Mouse (Mus musculus) neural tube, embryonic 11.5 days (tissue): ENCODE results near the gene Ddx23. TPM values are rescaled to one million over a fixed set of nuclear protein-coding genes. Genes with fewer than 3 reads are reported as not detected.

ENCODE experiments used
- ATAC-seq: fragments of 200-750 bp; cut with Nextera tagmentation; 2 replicates; pipeline ENCODE4 v1.8.0; 2017; ENCODE audit warnings: moderate number of reproducible peaks, mild to moderate bottlenecking, moderate TSS enrichment, moderate library complexity; ENCODE audit not compliant: insufficient read depth, low FRiP score, low TSS enrichment
- DNase-seq: peaks from one replicate; pipeline ENCODE4 v3.0.0-alpha.2; 2015; ENCODE audit warnings: low spot score
- H3K27ac ChIP-seq: fragments of 300-500 bp; sonication (generic); 2 replicates; pipeline ENCODE4 v1.5.1; 2014; ENCODE audit warnings: low read depth, mild to moderate bottlenecking, low read length
- H3K27me3 ChIP-seq: fragments of 300-500 bp; sonication (generic); 2 replicates; pipeline ENCODE4 v1.6.1; 2014; ENCODE audit warnings: mild to moderate bottlenecking, low read length, mixed read lengths; ENCODE audit not compliant: control insufficient read depth, insufficient read depth
- H3K36me3 ChIP-seq: fragments of 300-500 bp; sonication (generic); 2 replicates; pipeline ENCODE4 v1.6.1; 2014; ENCODE audit warnings: mild to moderate bottlenecking, low read length, moderate library complexity, mixed read lengths; ENCODE audit not compliant: control insufficient read depth, insufficient read depth
- H3K4me1 ChIP-seq: fragments of 300-500 bp; sonication (generic); 2 replicates; pipeline ENCODE4 v1.6.1; 2014; ENCODE audit warnings: low read length, mixed read lengths; ENCODE audit not compliant: control insufficient read depth, insufficient read depth
- H3K4me2 ChIP-seq: fragments of 300-500 bp; sonication (generic); 2 replicates; pipeline ENCODE4 v1.6.1; 2014; ENCODE audit warnings: low read depth, mild to moderate bottlenecking, moderate library complexity
- H3K4me3 ChIP-seq: fragments of 300-500 bp; sonication (generic); 2 replicates; pipeline ENCODE4 v1.5.1; 2014; ENCODE audit warnings: low read depth, low read length
- H3K9ac ChIP-seq: fragments of 300-500 bp; sonication (generic); 2 replicates; pipeline ENCODE4 v1.6.1; 2014; ENCODE audit warnings: mild to moderate bottlenecking, low read length
- H3K9me3 ChIP-seq: fragments of 300-500 bp; sonication (generic); 2 replicates; pipeline ENCODE4 v1.6.1; 2016; ENCODE audit warnings: low read length; ENCODE audit not compliant: control insufficient read depth
- WGBS: fragments of 180-500 bp; shearing (Covaris S2); extraction: QIAGEN DNeasy Blood & Tissue Kit; methylation state at CpG from one replicate; pipeline ENCODE4 v1.1.7; 2014; 5-methylcytosine and 5-hydroxymethylcytosine counted together
- polyA plus RNA-seq: library from polyadenylated mRNA; unstranded; fragments of >200 nt; fragmentation: Nextera tagmentation; extraction: Ambion mirVana; gene quantifications from 2 replicates; pipeline ENCODE4 v1.2.1, GENCODE M21; 2014

Ddx23 gene
- polyA plus RNA-seq, 1 experiment from 2014 or later: 19.5 TPM

DNA sequence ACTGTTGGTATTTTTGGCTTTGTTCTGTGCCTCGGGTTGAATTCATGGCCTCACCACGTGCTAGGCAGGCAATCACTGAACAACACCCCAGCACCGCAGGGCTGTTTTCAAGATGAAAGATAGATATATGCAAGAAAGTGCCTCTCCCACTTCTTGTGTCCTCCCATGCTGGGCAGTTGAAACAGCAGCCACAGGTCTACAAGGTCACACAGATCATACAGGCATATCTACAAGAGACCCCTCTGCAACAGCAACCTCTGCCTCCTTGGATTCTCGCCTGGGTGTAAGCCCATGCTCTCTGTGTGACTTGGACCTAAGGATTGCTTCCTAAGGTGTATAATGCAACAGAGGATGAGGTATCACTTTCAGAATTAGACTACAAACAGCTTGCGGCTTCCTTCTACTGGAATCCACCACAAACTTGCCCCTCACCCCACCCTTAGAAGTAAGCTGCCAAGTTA, 39.3 kb downstream of the Ddx23 start:
- no peak overlapping the region for H3K27ac ChIP-seq
- no peak overlapping the region for H3K9ac ChIP-seq
- ATAC-seq (no peak), DNase-seq (no peak)
- no peaks in the 10 kb centered on the region for H3K36me3 ChIP-seq
- no peak overlapping the region for H3K4me3 ChIP-seq
- H3K27me3 ChIP-seq: 0 out of 2 replicates have a peak, but pooled peaks cover 4% of the 10 kb centered on the region
- no peak overlapping the region for H3K4me2 ChIP-seq
- no peaks in the 10 kb centered on the region for H3K9me3 ChIP-seq
- WGBS: 61% methylated on average over 5 of the region's 5 CpGs
- H3K4me1 ChIP-seq: 0 out of 2 replicates have a peak, but pooled peaks cover 3% of the 10 kb centered on the region

DNA sequence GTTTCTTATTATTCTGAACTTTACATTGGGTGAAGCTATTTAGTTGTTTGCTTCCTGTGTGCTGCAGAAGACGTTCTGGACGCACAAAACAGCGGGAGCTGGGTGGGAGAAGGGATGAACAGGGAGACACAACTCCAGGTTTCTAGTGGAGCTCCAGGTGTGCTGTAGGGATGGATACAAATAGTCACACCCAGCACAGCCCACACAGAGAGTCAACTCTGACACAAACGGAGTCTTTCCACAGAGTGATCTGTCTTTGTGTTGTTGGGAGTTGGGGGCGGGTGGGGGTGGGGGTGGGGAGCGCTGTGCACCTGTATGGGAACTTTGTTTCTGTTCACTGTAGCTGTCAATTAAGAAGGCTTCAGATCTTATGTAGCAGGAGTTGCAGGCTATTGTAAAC, 40.0 kb downstream of the Ddx23 start:
- Histone ChIP-seq H3K36me3 (no peaks in the 10 kb centered on the region), H3K4me2 (no peak overlapping the region), H3K27me3 (0 out of 2 replicates have a peak, but pooled peaks cover 4% of the 10 kb centered on the region), H3K4me1 (no peaks in the 10 kb centered on the region), H3K4me3 (no peak overlapping the region), H3K27ac (no peak overlapping the region), H3K9ac (no peak overlapping the region), H3K9me3 (no peaks in the 10 kb centered on the region)
- WGBS: 24% methylated on average over 6 of the region's 6 CpGs
- DNase-seq (no peak), ATAC-seq (no peak)

DNA sequence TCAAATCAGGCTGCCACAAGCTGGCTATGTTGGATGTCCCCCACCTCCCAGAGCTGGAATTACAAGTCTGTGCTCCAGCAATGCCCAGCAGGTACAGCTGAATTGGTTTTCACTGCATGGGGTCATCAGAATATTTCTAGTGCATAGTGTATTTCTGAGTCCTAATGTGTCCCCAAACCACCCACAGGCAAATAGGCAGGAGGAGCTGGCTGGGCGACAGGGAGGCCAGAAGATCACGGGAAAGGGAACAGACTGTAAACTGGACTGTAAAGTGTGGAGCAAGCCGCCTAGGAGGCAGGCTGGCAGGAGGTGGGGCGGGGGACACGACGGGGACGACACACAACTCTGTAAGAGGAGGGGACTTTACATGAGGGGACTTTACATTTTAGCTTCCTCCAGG, 40.5 kb downstream of the Ddx23 start:
- no peak overlapping the region for H3K9ac ChIP-seq
- H3K4me3 ChIP-seq: no peak overlapping the region
- H3K9me3 ChIP-seq: no peaks in the 10 kb centered on the region
- no peaks in the 10 kb centered on the region for H3K4me1 ChIP-seq
- WGBS: 3% methylated on average over 7 of the region's 7 CpGs
- H3K27me3 ChIP-seq: 0 out of 2 replicates have a peak, but pooled peaks cover 4% of the 10 kb centered on the region
- DNase-seq (no peak), ATAC-seq (no peak)
- H3K4me2 ChIP-seq: no peak overlapping the region
- no peak overlapping the region for H3K27ac ChIP-seq
- H3K36me3 ChIP-seq: no peaks in the 10 kb centered on the region

DNA sequence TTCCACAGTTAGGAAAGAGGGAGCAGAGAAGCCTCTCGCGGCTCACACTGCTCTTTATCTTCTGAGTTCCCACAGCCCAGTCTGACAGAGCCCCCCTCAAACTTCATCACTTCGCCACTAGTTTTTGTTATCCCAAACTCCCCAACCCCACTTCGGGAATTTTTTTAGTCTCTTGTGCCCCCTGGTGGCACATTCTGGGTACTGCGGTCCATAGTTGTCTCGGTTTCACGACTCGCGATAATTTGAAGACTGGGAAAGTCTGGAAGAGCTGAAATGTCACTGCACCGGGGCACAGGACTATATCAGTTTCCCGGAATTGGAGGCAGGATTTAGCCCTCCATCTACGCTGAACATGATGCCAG, 45.5 kb downstream of the Ddx23 start:
- Histone ChIP-seq H3K36me3 (no peaks in the 10 kb centered on the region), H3K9ac (no peak overlapping the region), H3K27me3 (0 out of 2 replicates have a peak, but pooled peaks cover under 1% of the 10 kb centered on the region), H3K4me3 (0 out of 2 replicates have a peak overlapping the region, but pooled peaks have one; percentile 2), H3K4me1 (no peaks in the 10 kb centered on the region), H3K9me3 (no peaks in the 10 kb centered on the region), H3K27ac (no peak overlapping the region), H3K4me2 (peak overlapping the region; percentile 26)
- DNase-seq (peak; percentile 91), ATAC-seq (no peak)
- under 1% methylated on average over 12 of the region's 12 CpGs for WGBS

DNA sequence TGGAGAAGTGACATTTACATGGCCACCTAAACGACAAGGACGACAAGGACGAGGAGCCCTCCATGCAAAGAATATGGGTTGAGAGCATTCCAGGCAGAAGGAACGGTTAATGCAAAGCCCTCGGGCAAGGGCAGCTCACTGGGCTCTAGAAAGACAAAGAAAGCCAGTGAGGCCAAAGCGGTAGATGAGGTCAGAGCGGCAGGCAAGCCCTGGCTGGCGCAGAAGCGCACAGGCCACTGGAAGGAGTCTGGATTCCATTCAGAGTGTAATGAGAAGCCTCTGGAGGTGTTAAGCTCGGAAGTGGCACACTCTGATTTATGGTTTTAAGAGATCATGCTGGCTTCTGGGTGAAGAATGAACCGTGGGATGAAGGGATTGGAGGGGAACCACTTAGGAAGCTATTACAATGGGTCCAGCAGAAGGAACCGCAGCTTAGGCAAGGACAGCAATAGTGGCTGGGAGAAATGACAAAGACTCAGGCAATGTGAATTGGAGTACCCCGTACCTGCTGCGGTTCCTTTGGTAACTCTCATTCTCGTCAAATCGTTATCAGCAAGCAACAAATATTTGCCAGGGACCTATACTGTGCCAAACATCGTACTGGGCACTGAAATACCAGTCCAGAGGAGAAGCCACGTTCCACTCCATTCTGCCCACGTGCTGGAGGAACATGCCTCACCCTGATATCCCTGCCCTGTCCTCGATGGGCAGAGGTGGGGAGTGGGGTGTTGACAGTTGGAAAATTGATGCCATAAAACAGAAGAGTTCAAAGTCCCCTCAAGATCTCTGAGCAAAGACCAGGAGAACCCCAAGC, 46.1 kb downstream of the Ddx23 start:
- no peaks in the 10 kb centered on the region for H3K4me1 ChIP-seq
- H3K36me3 ChIP-seq: no peaks in the 10 kb centered on the region
- H3K27me3 ChIP-seq: no peaks in the 10 kb centered on the region
- no peak overlapping the region for H3K27ac ChIP-seq
- no peak overlapping the region for H3K9ac ChIP-seq
- ATAC-seq (no peak), DNase-seq (no peak)
- 0 out of 2 replicates have a peak overlapping the region, but pooled peaks have one; percentile 2 for H3K4me3 ChIP-seq
- H3K4me2 ChIP-seq: peak overlapping the region; percentile 26
- H3K9me3 ChIP-seq: no peaks in the 10 kb centered on the region
- 31% methylated on average over 20 of the region's 20 CpGs for WGBS

DNA sequence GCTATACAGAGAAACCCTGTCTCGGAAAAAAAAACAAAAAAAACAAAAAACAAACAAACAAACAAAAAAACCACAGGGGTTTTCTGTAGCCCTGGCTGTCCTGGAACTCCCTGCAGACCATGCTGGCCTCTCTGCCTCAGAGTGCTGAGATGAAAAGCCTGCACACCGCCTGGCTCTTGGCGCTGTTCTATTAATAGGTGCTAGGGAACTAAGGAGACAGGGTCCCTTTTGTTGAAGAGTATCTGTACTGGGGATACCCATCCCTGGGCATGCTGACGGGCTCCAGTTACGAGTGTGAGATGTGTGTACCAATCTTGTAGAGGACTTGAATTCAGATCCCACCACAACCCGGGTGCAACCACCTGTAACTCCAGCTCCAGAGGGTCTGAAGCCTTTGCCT, 46.9 kb downstream of the Ddx23 start:
- DNase-seq (no peak), ATAC-seq (no peak)
- no peak overlapping the region for H3K9ac ChIP-seq
- H3K27ac ChIP-seq: no peak overlapping the region
- H3K27me3 ChIP-seq: no peaks in the 10 kb centered on the region
- H3K4me1 ChIP-seq: no peaks in the 10 kb centered on the region
- no peaks in the 10 kb centered on the region for H3K36me3 ChIP-seq
- 75% methylated on average over 6 of the region's 6 CpGs for WGBS
- no peak overlapping the region for H3K4me2 ChIP-seq
- H3K4me3 ChIP-seq: no peak overlapping the region
- H3K9me3 ChIP-seq: no peaks in the 10 kb centered on the region

DNA sequence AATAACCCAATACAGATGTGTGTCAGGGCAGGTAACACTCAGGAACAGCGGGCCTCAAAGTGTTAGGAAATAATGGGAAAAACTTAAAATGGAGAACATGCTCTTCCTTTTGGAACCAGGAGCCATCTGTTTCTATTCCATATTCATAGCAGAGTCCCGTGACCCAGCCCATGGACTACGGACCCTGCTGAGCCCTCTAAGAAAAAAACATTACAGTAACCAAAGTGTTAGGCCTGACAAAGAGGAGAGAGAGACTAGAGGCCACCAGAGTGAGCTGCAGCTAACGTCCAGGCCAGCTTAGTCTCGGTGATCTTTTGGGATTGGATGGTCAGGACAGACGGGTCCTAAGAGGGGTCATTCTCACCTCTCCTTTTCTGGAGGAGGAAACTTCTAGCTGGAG, 47.7 kb downstream of the Ddx23 start:
- no peak for DNase-seq
- no peaks in the 10 kb centered on the region for H3K36me3 ChIP-seq
- H3K4me1 ChIP-seq: peaks cover 1% of the 10 kb centered on the region; the same call in 1 of the 2 replicates
- ATAC-seq: no peak
- no peaks in the 10 kb centered on the region for H3K27me3 ChIP-seq
- 47% methylated on average over 6 of the region's 6 CpGs for WGBS
- H3K4me3 ChIP-seq: no peak overlapping the region
- no peak overlapping the region for H3K9ac ChIP-seq
- no peaks in the 10 kb centered on the region for H3K9me3 ChIP-seq
- no peak overlapping the region for H3K4me2 ChIP-seq
- no peak overlapping the region for H3K27ac ChIP-seq

DNA sequence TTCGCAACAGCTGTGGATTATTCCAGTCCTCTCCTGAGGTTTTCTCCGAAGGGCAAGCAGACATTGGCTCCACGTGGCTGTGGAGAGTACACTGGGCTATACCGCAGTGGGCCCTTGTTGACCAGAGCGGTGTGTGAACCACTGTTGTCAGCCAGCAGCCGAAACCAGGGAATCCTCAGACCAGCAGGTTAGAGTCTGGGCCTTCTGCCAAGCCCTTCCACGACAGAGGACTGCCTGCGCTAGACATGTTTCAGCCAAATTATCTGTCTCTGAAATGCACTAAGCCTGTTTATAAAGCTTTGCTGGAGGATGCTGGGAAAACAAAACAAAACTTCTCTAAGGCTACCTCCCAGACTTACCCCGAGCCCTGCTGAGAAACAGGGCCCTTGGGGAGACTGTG, 48.1 kb downstream of the Ddx23 start:
- Histone ChIP-seq H3K9me3 (no peaks in the 10 kb centered on the region), H3K36me3 (no peaks in the 10 kb centered on the region), H3K4me3 (no peak overlapping the region), H3K4me1 (peaks cover 3% of the 10 kb centered on the region; the same call in 1 of the 2 replicates), H3K27me3 (no peaks in the 10 kb centered on the region), H3K9ac (no peak overlapping the region), H3K27ac (no peak overlapping the region), H3K4me2 (no peak overlapping the region)
- ATAC-seq (no peak), DNase-seq (no peak)
- 79% methylated on average over 9 of the region's 9 CpGs for WGBS

DNA sequence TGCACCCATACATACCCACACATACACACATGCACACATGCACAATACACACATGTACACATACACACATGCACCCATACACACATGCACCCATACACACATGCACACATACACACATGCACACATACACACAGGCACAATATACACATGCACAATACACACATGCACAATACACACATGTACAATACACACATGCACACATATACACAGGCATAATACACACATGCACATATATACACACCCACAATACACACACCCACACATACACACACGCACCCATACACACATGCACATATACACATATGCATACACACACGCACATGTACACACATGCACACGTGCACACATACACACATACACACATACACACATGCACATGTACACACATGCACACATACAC, 50.5 kb downstream of the Ddx23 start:
- 93% methylated on average over 3 of the region's 3 CpGs for WGBS
- H3K4me1 ChIP-seq: peaks cover 14% of the 10 kb centered on the region
- ATAC-seq: no peak

More for the DNA sequence above, 50.5 kb downstream of the Ddx23 start:
- Histone ChIP-seq H3K27ac (no peak overlapping the region), H3K36me3 (no peaks in the 10 kb centered on the region), H3K27me3 (no peaks in the 10 kb centered on the region), H3K4me3 (no peak overlapping the region), H3K9me3 (no peaks in the 10 kb centered on the region), H3K4me2 (no peak overlapping the region), H3K9ac (no peak overlapping the region)
- no peak for DNase-seq
